Mouse (Mus musculus): ENCODE data around the gene Ago1. TPM values are rescaled to one million over a fixed set of nuclear protein-coding genes. Genes with fewer than 3 reads are reported as not detected.

Ago1 gene
- total and polyA plus RNA-seq, 3 experiments = 5.4 to 312 (median 15.4) TPM

DNA sequence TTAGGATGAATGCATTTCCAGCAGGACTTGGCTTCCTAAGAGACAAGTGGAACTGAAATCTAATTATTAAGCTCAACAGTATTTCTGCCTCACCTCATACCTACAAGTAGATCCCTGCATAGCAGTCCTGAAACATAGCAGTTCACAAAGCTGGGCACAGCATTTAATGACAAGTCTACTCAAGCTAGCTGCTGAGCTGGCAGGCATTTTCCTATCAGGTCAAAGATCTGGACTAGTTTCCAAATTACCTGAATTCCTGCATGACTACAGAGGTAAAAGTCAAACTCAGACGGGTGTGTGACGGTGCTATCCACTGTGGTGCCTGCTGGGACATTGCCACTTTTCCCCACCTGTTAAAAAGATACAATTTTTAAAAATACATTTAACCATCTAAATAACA, 28.6 kb upstream of the Ago1 start:
- H3K27ac ChIP-seq (ENCODE audit: control insufficient read depth, low read depth, low read length) = no peak overlapping the region
- no peaks in the 10 kb centered on the region for H3K27me3 ChIP-seq (ENCODE audit: control insufficient read depth in 1 of 2, insufficient read depth in 2 of 2, low read length in 2 of 2)
- no peak for DNase-seq (ENCODE audit: low read depth, low spot score)
- H3K79me2 ChIP-seq (ENCODE audit: control insufficient read depth, insufficient read depth, low read length, poor library complexity) = no peaks in the 10 kb centered on the region
- no peaks in the 10 kb centered on the region for H3K9me3 ChIP-seq (replicated peaks; ENCODE audit: insufficient read depth, low read length)
- peaks cover 0 to 12% of the 10 kb centered on the region in 2 experiments; a peak in 2 of 4 replicates for H3K4me1 ChIP-seq (ENCODE audit: control insufficient read depth in 1 of 2, insufficient read depth in 2 of 2, low read length in 2 of 2)
- H3K4me3 ChIP-seq (ENCODE audit: control insufficient read depth in 1 of 2, insufficient read depth in 1 of 2, low read depth in 2 of 2, low read length in 2 of 2) = no peak overlapping the region
- H3K9ac ChIP-seq (ENCODE audit: control insufficient read depth, low read depth, low read length, poor library complexity, severe bottlenecking) = no peak overlapping the region
- TF ChIP-seq ZC3H11A (IDR thresholded peaks at IDR 0.05; ENCODE audit: low read depth, low read length) (no peak), GABPA (IDR thresholded peaks at IDR 0.05; ENCODE audit: low read depth, low read length) (no peak), ELF1 (IDR thresholded peaks at IDR 0.05; ENCODE audit: low read depth, low read length) (no peak), NRF1 (IDR thresholded peaks at IDR 0.05; ENCODE audit: insufficient read depth, low read depth, low read length, poor library complexity, severe bottlenecking) (no peak)
- H3K36me3 ChIP-seq (ENCODE audit: control insufficient read depth in 1 of 2, insufficient read depth in 2 of 2, low read length in 2 of 2) = peaks cover 0 to 10% of the 10 kb centered on the region in 2 experiments; a peak in 2 of 4 replicates

DNA sequence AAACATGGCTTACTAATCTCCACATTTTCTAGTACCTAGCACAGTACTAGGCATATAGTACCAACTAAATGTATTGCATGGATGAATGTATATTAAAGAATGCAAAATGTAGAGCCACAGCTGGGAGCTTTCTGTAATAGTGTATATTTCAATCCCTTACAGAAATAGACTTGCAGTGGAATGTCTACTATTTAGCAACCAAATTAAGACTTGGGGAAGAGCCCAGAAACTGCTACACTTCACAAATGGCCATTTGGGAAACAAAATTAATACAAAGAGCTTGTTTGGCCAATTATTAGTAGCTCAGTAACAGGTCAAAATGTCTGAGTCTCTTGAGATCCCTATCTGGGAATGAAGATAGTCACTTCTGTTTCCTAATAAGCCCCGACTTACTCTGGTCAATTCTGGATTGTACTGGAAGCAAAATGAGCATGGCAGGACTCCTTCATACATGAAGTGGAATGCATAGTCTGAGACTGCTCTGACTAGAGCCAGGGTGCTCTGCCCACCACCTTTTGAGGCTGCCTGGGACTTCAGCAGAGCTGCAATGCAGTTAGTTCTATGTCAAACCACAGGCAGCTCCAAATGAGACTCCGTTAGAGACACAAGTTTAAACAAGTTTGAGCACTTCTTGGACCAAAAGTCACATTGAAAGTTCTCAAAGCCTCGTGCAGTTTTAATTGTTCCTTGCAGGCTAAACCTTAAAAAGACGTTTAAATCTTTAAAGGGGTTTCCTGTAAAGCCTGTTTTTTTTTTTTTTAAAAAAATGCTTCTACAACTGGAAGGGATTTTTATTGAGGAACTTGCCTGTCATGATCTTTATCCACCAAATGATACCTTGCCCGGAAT, 27.8 kb upstream of the Ago1 start:
- Histone ChIP-seq H3K27me3 (ENCODE audit: control insufficient read depth in 1 of 2, insufficient read depth in 2 of 2, low read length in 2 of 2) (no peaks in the 10 kb centered on the region), H3K79me2 (ENCODE audit: control insufficient read depth, insufficient read depth, low read length, poor library complexity) (no peaks in the 10 kb centered on the region), H3K9me3 (replicated peaks; ENCODE audit: insufficient read depth, low read length) (no peaks in the 10 kb centered on the region), H3K9ac (ENCODE audit: control insufficient read depth, low read depth, low read length, poor library complexity, severe bottlenecking) (no peak overlapping the region), H3K36me3 (ENCODE audit: control insufficient read depth in 1 of 2, insufficient read depth in 2 of 2, low read length in 2 of 2) (peaks cover 0 to 10% of the 10 kb centered on the region in 2 experiments; a peak in 2 of 4 replicates), H3K4me3 (ENCODE audit: control insufficient read depth in 1 of 2, insufficient read depth in 1 of 2, low read depth in 2 of 2, low read length in 2 of 2) (no peak overlapping the region), H3K27ac (ENCODE audit: control insufficient read depth, low read depth, low read length) (no peak overlapping the region), H3K4me1 (ENCODE audit: control insufficient read depth in 1 of 2, insufficient read depth in 2 of 2, low read length in 2 of 2) (peaks cover 0 to 12% of the 10 kb centered on the region in 2 experiments; a peak in 2 of 4 replicates)
- TF ChIP-seq MXI1 (IDR thresholded peaks at IDR 0.05; ENCODE audit: low read depth, low read length) (no peak), USF1 (IDR thresholded peaks at IDR 0.05; ENCODE audit: low read depth, low read length) (no peak), SMC3 (IDR thresholded peaks at IDR 0.05; ENCODE audit: low read depth, low read length) (no peak), BHLHE40 (IDR thresholded peaks at IDR 0.05; ENCODE audit: borderline replicate concordance, low read depth, low read length) (no peak), E2F4 (IDR thresholded peaks at IDR 0.05; ENCODE audit: borderline replicate concordance, low read depth, low read length) (no peak), ZMIZ1 (IDR thresholded peaks at IDR 0.05; ENCODE audit: low read depth, low read length) (no peak), JUND (IDR thresholded peaks at IDR 0.05; ENCODE audit: low read depth, low read length) (no peak), GATA1 (IDR thresholded peaks at IDR 0.05; ENCODE audit: low read depth, low read length) (no peak), CTCF (IDR thresholded peaks at IDR 0.05 in 2 of 3, conservative IDR thresholded peaks at IDR 0.05 in 1 of 3; ENCODE audit: control insufficient read depth in 1 of 3, insufficient read depth in 1 of 3, low read depth in 2 of 3, low read length in 3 of 3, poor library complexity in 1 of 3, severe bottlenecking in 1 of 3) (no peak), ETS1 (IDR thresholded peaks at IDR 0.05; ENCODE audit: low read depth, low read length) (no peak), MAZ (IDR thresholded peaks at IDR 0.05; ENCODE audit: low read depth, low read length) (no peak), SIN3A (IDR thresholded peaks at IDR 0.05; ENCODE audit: low read length) (no peak), EP300 (IDR thresholded peaks at IDR 0.05; ENCODE audit: low read depth in 1 of 2, low read length in 2 of 2) (no peak), TBP (IDR thresholded peaks at IDR 0.05; ENCODE audit: low read depth, low read length) (no peak), ZC3H11A (IDR thresholded peaks at IDR 0.05; ENCODE audit: low read depth, low read length) (no peak)
- DNase-seq (ENCODE audit: low read depth, low spot score) = no peak
